Mouse (Mus musculus) G1E (cell line): ENCODE results near the gene Dcaf5. TPM values are rescaled to one million over a fixed set of nuclear protein-coding genes. Genes with fewer than 3 reads are reported as not detected.

Experiments used
- ATAC-seq: 2 replicates; pipeline ENCODE4 v1.8.0; 2016; ENCODE audit warnings: mild to moderate bottlenecking; ENCODE audit not compliant: insufficient number of reproducible peaks, poor library complexity, low FRiP score, severe bottlenecking; ENCODE audit errors: extremely low read depth
- DNase-seq: peaks from one replicate; pipeline ENCODE4 v3.0.0; 2012; ENCODE audit warnings: low spot score
- H3K27me3 ChIP-seq: 2 replicates; pipeline ENCODE4 v1.6.1; 2012; ENCODE audit warnings: mild to moderate bottlenecking, low read length, inconsistent platforms; ENCODE audit not compliant: insufficient read depth
- H3K36me3 ChIP-seq: replicated peaks from 2 replicates; pipeline ENCODE3; 2012; ENCODE audit warnings: mild to moderate bottlenecking, inconsistent platforms
- H3K4me1 ChIP-seq: 2 replicates; pipeline ENCODE4 v1.6.1; 2012; ENCODE audit warnings: low read depth, low read length, inconsistent platforms, mixed read lengths; ENCODE audit not compliant: insufficient read depth
- H3K4me3 ChIP-seq: 2 replicates; pipeline ENCODE4 v1.5.1; 2012; ENCODE audit warnings: low read depth, mild to moderate bottlenecking, inconsistent platforms, low read length, moderate library complexity, mixed read lengths
- H3K9me3 ChIP-seq: replicated peaks from 2 replicates; pipeline ENCODE4 v1.6.1; 2012; ENCODE audit warnings: inconsistent platforms
- CTCF ChIP-seq: IDR thresholded peaks from 2 replicates; pipeline ENCODE4 v1.5.1; 2012; ENCODE audit warnings: low read depth, low read length, inconsistent platforms, mixed read lengths
- GATA1 ChIP-seq: IDR thresholded peaks from 2 replicates; pipeline ENCODE4 v1.6.1; 2012; ENCODE audit warnings: borderline replicate concordance, low read length, inconsistent platforms, mixed read lengths
- GATA2 ChIP-seq: IDR thresholded peaks from 2 replicates; pipeline ENCODE4 v1.6.1; 2012; ENCODE audit warnings: low read depth, low read length, inconsistent platforms, borderline replicate concordance
- POLR2AphosphoS5 ChIP-seq: IDR thresholded peaks from 2 replicates; pipeline ENCODE4 v1.6.1; 2012; ENCODE audit warnings: low read depth, low read length, inconsistent platforms; ENCODE audit not compliant: insufficient replicate concordance
- TAL1 ChIP-seq: conservative IDR thresholded peaks from 2 replicates; pipeline ENCODE4 v1.6.1; 2012; ENCODE audit warnings: low read depth, low read length, inconsistent platforms, mixed read lengths
- polyA plus RNA-seq: library from polyadenylated mRNA; stranded (reverse); fragments of >175 nt; gene quantifications from 2 replicates; pipeline ENCODE4 v1.2.3, GENCODE M21; 2012
- total RNA-seq, 2 experiments: library from RNA; stranded (forward) in 1 of 2; stranded (reverse) in 1 of 2; fragments of 200-1000 nt in 1 of 2; fragments of >200 nt in 1 of 2; fragmentation: Nextera tagmentation in 1 of 2; gene quantifications; 2 replicates each; pipeline ENCODE4 v1.2.3; 2014 to 2017

Dcaf5 gene
- total and polyA plus RNA-seq, 3 experiments, result 25.6 to 47.2 (median 26.7) TPM

GRCm38 (mm10) chr12:80374736-80375135 lies 61.7 kb downstream of the Dcaf5 start:
- Histone ChIP-seq H3K4me3 (no peak overlapping the region), H3K36me3 (peaks cover 81% of the 10 kb centered on the region), H3K4me1 (0 out of 2 replicates have a peak, but pooled peaks cover 6% of the 10 kb centered on the region), H3K27me3 (no peaks in the 10 kb centered on the region), H3K9me3 (no peaks in the 10 kb centered on the region)
- DNase-seq (no peak), ATAC-seq (no peak)
- TF ChIP-seq POLR2AphosphoS5, result no peak
- TF ChIP-seq GATA2, result no peak
- no peak for TF ChIP-seq CTCF
- no peak for TF ChIP-seq GATA1
- TF ChIP-seq TAL1, result no peak

GRCm38 (mm10) chr12:80372946-80373345 lies 63.5 kb downstream of the Dcaf5 start:
- H3K27me3 ChIP-seq, result no peaks in the 10 kb centered on the region
- TF ChIP-seq POLR2AphosphoS5 (no peak), TAL1 (no peak), CTCF (no peak), GATA1 (no peak), GATA2 (no peak)
- no peak for DNase-seq
- H3K36me3 ChIP-seq, result peaks cover 78% of the 10 kb centered on the region
- H3K4me1 ChIP-seq, result 0 out of 2 replicates have a peak, but pooled peaks cover 7% of the 10 kb centered on the region
- ATAC-seq, result no peak
- no peaks in the 10 kb centered on the region for H3K9me3 ChIP-seq
- no peak overlapping the region for H3K4me3 ChIP-seq

GRCm38 (mm10) chr12:80367227-80367626 lies 69.2 kb downstream of the Dcaf5 start:
- ATAC-seq, result no peak
- TF ChIP-seq TAL1, result no peak
- TF ChIP-seq GATA1, result no peak
- TF ChIP-seq GATA2, result no peak
- no peak for TF ChIP-seq POLR2AphosphoS5
- TF ChIP-seq CTCF, result no peak
- no peaks in the 10 kb centered on the region for H3K27me3 ChIP-seq
- H3K36me3 ChIP-seq, result peaks cover 75% of the 10 kb centered on the region
- H3K9me3 ChIP-seq, result no peaks in the 10 kb centered on the region
- H3K4me1 ChIP-seq, result peaks cover 10% of the 10 kb centered on the region; the same call in 1 of the 2 replicates
- no peak overlapping the region for H3K4me3 ChIP-seq
- no peak for DNase-seq

GRCm38 (mm10) chr12:80366004-80366480 lies 70.4 kb downstream of the Dcaf5 start:
- H3K4me3 ChIP-seq, result no peak overlapping the region
- peaks cover 75% of the 10 kb centered on the region for H3K36me3 ChIP-seq
- TF ChIP-seq GATA1 (no peak), TAL1 (no peak), GATA2 (no peak), CTCF (no peak), POLR2AphosphoS5 (no peak)
- peaks cover 10% of the 10 kb centered on the region; the same call in 1 of the 2 replicates for H3K4me1 ChIP-seq
- no peaks in the 10 kb centered on the region for H3K27me3 ChIP-seq
- ATAC-seq (no peak), DNase-seq (peak; percentile 31)
- no peaks in the 10 kb centered on the region for H3K9me3 ChIP-seq

- ATAC-seq, result no peak
- Histone ChIP-seq H3K4me3 (no peak overlapping the region), H3K9me3 (no peaks in the 10 kb centered on the region), H3K4me1 (peaks cover 6% of the 10 kb centered on the region; the same call in 1 of the 2 replicates), H3K36me3 (peaks cover 75% of the 10 kb centered on the region), H3K27me3 (no peaks in the 10 kb centered on the region)
- no peak for DNase-seq
- TF ChIP-seq GATA2 (no peak), GATA1 (no peak), TAL1 (no peak), POLR2AphosphoS5 (no peak), CTCF (no peak)
Observed at GRCm38 (mm10) chr12:80365345-80365744, 71.1 kb downstream of the Dcaf5 start.

- no peak for TF ChIP-seq POLR2AphosphoS5
- no peak for TF ChIP-seq CTCF
- no peak overlapping the region for H3K4me3 ChIP-seq
- H3K4me1 ChIP-seq, result peaks cover 3% of the 10 kb centered on the region; the same call in 1 of the 2 replicates
- no peaks in the 10 kb centered on the region for H3K9me3 ChIP-seq
- H3K36me3 ChIP-seq, result peaks cover 74% of the 10 kb centered on the region
- no peak for DNase-seq
- H3K27me3 ChIP-seq, result no peaks in the 10 kb centered on the region
- ATAC-seq, result no peak
Observed at GRCm38 (mm10) chr12:80361655-80362054, 74.7 kb downstream of the Dcaf5 start.

- TF ChIP-seq CTCF, result no peak
- TF ChIP-seq GATA2, result no peak
- no peak for TF ChIP-seq GATA1
- TF ChIP-seq TAL1, result no peak
- TF ChIP-seq POLR2AphosphoS5, result no peak
- peaks cover 1% of the 10 kb centered on the region; the same call in 1 of the 2 replicates for H3K4me1 ChIP-seq
- no peak for ATAC-seq
- no peak for DNase-seq
- peaks cover 78% of the 10 kb centered on the region for H3K36me3 ChIP-seq
- H3K9me3 ChIP-seq, result no peaks in the 10 kb centered on the region
- no peaks in the 10 kb centered on the region for H3K27me3 ChIP-seq
- no peak overlapping the region for H3K4me3 ChIP-seq
Observed at GRCm38 (mm10) chr12:80360321-80360720, 76.1 kb downstream of the Dcaf5 start.
